Mouse (Mus musculus) bone marrow macrophage, adult 2 months (primary cell): Measurements from ENCODE around the gene Gipc3.

ENCODE experiments used
- CTCF ChIP-seq: IDR thresholded peaks from 2 replicates; pipeline ENCODE4 v1.5.1; 2012; ENCODE audit warnings: low read depth, mild to moderate bottlenecking, low read length, moderate library complexity
- POLR2A ChIP-seq: IDR thresholded peaks from 2 replicates; pipeline ENCODE4 v1.6.1; 2012; ENCODE audit warnings: mild to moderate bottlenecking, low read depth, low read length, borderline replicate concordance

- no peak for TF ChIP-seq CTCF
- no peak for TF ChIP-seq POLR2A
Measured at GRCm38 (mm10) chr10:81358209-81358608, 15.1 kb upstream of the Gipc3 start.
